Mouse (Mus musculus) left cerebral cortex, postnatal 25 days (tissue): ENCODE measurements around the gene Dcbld1. TPM values are rescaled to one million over a fixed set of nuclear protein-coding genes. Genes with fewer than 3 reads are reported as not detected.
"Not testable (repeated sequence)": the region's sequence is repeated elsewhere in the genome, so short reads cannot be mapped to it uniquely, and the experiment has no call there.

ENCODE experiments used
- DNase-seq, 2 experiments: peaks; one replicate each; pipeline ENCODE4 v3.0.0; 2022; ENCODE audit warnings: low spot score in 2 of 2, mixed read lengths in 1 of 2
- intact Hi-C: fragments of 180-260 bp; cut with DNase I; formaldehyde crosslinking; loops from one replicate; pipeline ENCODE4 v1.15.1; 2025
- total RNA-seq, 2 experiments: library from RNA; stranded (reverse); gene quantifications; 2 replicates each; pipeline ENCODE4 v1.2.3; 2021

Gene Dcbld1
- total RNA-seq, 2 experiments from 2014 or later: 5.5 to 6.5 TPM

GRCm38 (mm10) chr10:52293921-52294577 is 60.6 kb downstream of the Dcbld1 start:
- intact Hi-C loops: no loop called here
- DNase-seq: no peak

- intact Hi-C loops: no loop called here
- DNase-seq: no peak
These were observed 62.5 kb downstream of the Dcbld1 start for GRCm38 (mm10) chr10:52295934-52296333.

GRCm38 (mm10) chr10:52298568-52298967 is 65.1 kb downstream of the Dcbld1 start:
- DNase-seq, intact Hi-C loops: not testable (repeated sequence)

- no peak for DNase-seq
- intact Hi-C loops: no loop called here
These were observed 68.3 kb downstream of the Dcbld1 start for GRCm38 (mm10) chr10:52301766-52302165.

GRCm38 (mm10) chr10:52302271-52302670 is 68.9 kb downstream of the Dcbld1 start:
- intact Hi-C loops: no loop called here
- no peak for DNase-seq

- no peak for DNase-seq
- intact Hi-C loops: no loop called here
These were observed 71.2 kb downstream of the Dcbld1 start for GRCm38 (mm10) chr10:52304574-52304973.

- intact Hi-C loops: no loop called here
- DNase-seq: no peak
These were observed 75.8 kb downstream of the Dcbld1 start for GRCm38 (mm10) chr10:52309196-52309595.

- no peak for DNase-seq
- intact Hi-C loops: no loop called here
These were observed 86.3 kb downstream of the Dcbld1 start for GRCm38 (mm10) chr10:52319506-52320286.

GRCm38 (mm10) chr10:52321918-52322317 is 88.5 kb downstream of the Dcbld1 start:
- intact Hi-C loops: no loop called here
- DNase-seq: peak in 1 of 2 experiments; percentile 40

- DNase-seq: peak; percentile 54 to 55
- intact Hi-C loops: loop anchor here (5.0 kb wide), 3 partner anchors 99 to 229 kb away; partner anchors contain the start of gene Dcbld1
These were observed 97.6 kb downstream of the Dcbld1 start for GRCm38 (mm10) chr10:52331007-52331406.

GRCm38 (mm10) chr10:52343324-52343723 is 109.9 kb downstream of the Dcbld1 start:
- intact Hi-C loops, DNase-seq: not testable (repeated sequence)

GRCm38 (mm10) chr10:52353184-52353583 is 119.8 kb downstream of the Dcbld1 start:
- intact Hi-C loops: no loop called here
- no peak for DNase-seq

- intact Hi-C loops: no loop called here
- no peak for DNase-seq
These were observed 125.0 kb downstream of the Dcbld1 start, which contains the start of gene Gm26741 for GRCm38 (mm10) chr10:52358467-52358866. Gm26741 (plus strand) TSS chr10:52358767.

GRCm38 (mm10) chr10:52360241-52360735 is 126.9 kb downstream of the Dcbld1 start:
- DNase-seq: no peak
- intact Hi-C loops: no loop called here

- DNase-seq: no peak
- intact Hi-C loops: no loop called here
These were observed 127.6 kb downstream of the Dcbld1 start for GRCm38 (mm10) chr10:52360862-52361609.

GRCm38 (mm10) chr10:52368376-52368775 is 135.0 kb downstream of the Dcbld1 start:
- intact Hi-C loops: no loop called here

More at GRCm38 (mm10) chr10:52368376-52368775, 135.0 kb downstream of the Dcbld1 start:
- DNase-seq: peak in 1 of 2 experiments; percentile 76
